Mouse (Mus musculus) Patski (cell line): ENCODE measurements around the gene Capza2. TPM values are rescaled to one million over a fixed set of nuclear protein-coding genes. Genes with fewer than 3 reads are reported as not detected.

ENCODE experiments used
- ATAC-seq: fragments of 100-300 bp; one replicate; pipeline ENCODE4 v1.8.0; 2021
- CTCF ChIA-PET: fragments of 350-600 bp; sonication (Branson Sonifier 250); formaldehyde crosslinking; loops from one replicate; lab custom pipeline; 2022; ENCODE audit warnings: inconsistent platforms; lab: Charles Lee
- POLR2A ChIA-PET: fragments of 350-600 bp; sonication (Branson Sonifier 250); formaldehyde crosslinking; loops from one replicate; lab custom pipeline; 2022; ENCODE audit warnings: antibody characterized with exemption, inconsistent platforms; lab: Charles Lee
- DNase-seq: peaks from one replicate; pipeline ENCODE4 v3.0.0-alpha.2; 2011; ENCODE audit warnings: low read depth, low spot score
- H3K27me3 ChIP-seq: fragments of 371-371 bp; one replicate; pipeline ENCODE4 v1.5.1; 2021
- CTCF ChIP-seq: fragments of 100-300 bp; IDR thresholded peaks from one replicate; pipeline ENCODE4 v1.5.1; 2021
- in situ Hi-C: fragments of 300-500 bp; cut with MboI; formaldehyde crosslinking; loops from 3 replicates; pipeline ENCODE4 v1.11.1; 2018; ENCODE audit warnings: low pct_unique_long_range_greater_than_20kb, mixed read lengths
- polyA plus RNA-seq: library from polyadenylated mRNA; unstranded; gene quantifications from one replicate; pipeline ENCODE4 v1.2.3, GENCODE M21; 2021

The Capza2 gene
- polyA plus RNA-seq, 1 experiment from 2014 or later: 185 TPM

DNA sequence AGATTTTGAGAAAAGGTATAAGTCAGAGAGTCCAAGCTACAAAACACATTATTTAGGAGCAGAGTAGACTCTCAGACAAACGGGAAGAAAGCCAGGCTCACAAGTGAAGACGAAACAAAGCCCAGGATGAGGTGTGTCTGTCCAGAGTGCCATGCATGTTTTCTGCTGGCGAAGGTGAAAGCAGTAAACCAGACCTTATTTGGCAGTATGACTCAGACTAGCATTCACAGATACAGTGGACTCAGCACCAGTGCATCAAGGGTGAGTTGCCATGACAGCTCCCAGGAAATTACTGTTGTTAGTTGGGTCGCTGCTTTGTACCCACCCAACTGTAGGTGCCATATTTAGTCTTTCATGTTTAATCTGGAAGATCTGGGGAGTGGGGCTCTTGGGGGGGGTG lies 23.4 kb upstream of the Capza2 start:
- DNase-seq (no peak), ATAC-seq (no peak)
- in situ Hi-C loops: no loop called here
- no peaks in the 10 kb centered on the region for H3K27me3 ChIP-seq
- CTCF ChIA-PET: no interaction called here
- TF ChIP-seq CTCF: no peak
- POLR2A ChIA-PET: no interaction called here

DNA sequence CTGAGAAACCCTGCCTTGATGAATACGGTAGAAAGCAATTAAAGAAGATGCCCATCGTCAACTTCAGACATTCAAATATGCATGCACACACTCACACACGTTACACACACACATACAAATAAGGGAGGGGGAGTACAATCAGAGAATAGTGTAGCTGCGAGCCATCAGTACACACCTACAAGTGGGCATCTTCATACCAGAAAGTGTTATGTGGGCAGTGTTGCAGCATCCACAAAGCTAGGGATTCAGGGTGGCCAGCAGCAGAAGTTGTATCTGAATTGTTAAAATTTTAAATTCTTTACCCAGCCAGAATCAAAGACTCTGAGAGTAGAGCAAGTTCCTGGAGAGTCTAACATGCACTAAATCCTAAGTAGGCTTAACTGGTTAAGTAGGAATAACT lies 15.2 kb upstream of the Capza2 start:
- CTCF ChIA-PET: interaction anchor here (1.1 kb wide), 1 partner anchor 14 kb away, joined by 6 read pairs; no protein-coding TSS in a partner anchor

DNA sequence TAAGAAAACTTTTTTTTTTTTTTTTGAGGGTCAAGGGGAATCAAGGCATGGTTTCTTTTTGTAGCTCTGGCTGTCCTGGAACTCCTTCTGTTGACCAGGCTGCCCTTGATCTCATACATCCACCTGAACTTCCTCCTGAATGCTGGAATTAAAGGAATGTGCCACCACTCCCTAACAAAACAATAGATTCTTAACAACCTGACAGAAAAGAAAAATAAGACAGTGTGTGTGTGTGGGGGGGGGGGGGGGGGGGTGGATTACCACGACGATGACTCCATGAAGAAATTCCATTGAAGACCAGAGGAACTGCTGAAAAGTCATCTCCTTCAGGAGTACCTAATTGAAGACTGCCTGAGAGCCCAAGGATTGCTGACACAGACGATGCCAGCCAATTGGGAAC lies 14.6 kb upstream of the Capza2 start:
- no peak for DNase-seq
- no peak for TF ChIP-seq CTCF
- POLR2A ChIA-PET: no interaction called here
- in situ Hi-C loops: no loop called here
- no peaks in the 10 kb centered on the region for H3K27me3 ChIP-seq
- no peak for ATAC-seq
- CTCF ChIA-PET: interaction anchor here (0.6 kb wide), 2 partner anchors 12 to 518 kb away, joined by 3 read pairs; no protein-coding TSS in a partner anchor

More for the DNA sequence above, 15.2 kb upstream of the Capza2 start:
- TF ChIP-seq CTCF: no peak
- in situ Hi-C loops: no loop called here
- no peaks in the 10 kb centered on the region for H3K27me3 ChIP-seq
- no peak for ATAC-seq
- POLR2A ChIA-PET: no interaction called here
- DNase-seq: no peak

DNA sequence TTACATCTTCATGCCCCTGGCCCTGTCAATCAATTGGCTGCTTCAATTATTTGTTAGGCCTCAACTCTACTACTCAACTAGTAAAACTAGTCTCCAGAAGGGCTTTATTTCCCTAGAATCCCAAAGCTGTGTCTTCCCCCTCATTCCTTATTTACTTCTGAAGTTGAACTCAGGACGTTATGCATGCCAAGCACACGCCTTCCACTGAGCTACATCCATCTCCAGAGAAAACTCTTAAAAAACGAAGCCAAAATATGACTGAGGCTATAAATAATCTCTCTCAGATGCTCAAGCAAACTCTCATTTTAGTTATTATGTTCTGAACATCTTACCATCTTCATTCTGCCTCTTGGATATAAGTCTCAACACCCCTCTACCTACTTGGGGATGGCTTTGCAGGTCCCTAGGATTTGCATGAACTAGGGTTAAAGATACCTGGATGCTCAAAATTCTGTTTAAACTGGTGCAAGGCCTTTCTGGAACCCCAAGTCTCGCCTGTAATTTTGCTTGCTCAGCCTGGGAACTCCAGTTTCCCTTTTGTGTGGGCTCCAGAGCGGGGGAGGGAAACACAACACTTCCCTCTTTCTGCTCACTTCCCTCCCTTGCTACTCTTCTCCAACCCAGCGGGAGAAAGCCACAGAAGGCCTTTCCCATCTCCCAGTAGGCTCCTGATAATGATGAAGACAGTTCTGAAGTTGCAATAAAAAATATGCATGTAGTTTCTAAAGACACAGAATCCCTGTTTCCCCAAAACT lies 7.2 kb upstream of the Capza2 start:
- in situ Hi-C loops: no loop called here

DNA sequence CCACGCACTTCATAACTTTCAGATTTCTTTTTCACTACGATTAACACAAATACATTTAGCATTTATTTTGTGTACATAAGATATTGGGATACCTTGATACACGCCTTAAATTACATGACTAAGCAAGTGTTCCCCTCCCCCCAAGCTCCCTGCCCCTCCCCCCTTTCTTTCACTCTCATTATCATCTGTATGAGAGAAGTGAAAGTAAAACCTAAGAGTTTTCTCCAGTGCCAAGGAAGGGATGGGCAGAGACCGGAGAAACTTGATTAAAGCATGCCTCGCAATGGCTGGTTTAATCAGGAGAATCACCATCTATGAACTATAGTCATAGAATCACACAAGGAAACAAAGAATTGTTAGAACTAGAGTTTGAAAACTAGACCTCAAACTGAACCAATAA lies 6.3 kb upstream of the Capza2 start:
- in situ Hi-C loops: no loop called here
- ChIA-PET POLR2A (no interaction called here), CTCF (interaction anchor here (1.4 kb wide), 1 partner anchor 10 kb away, joined by 3 read pairs; no protein-coding TSS in a partner anchor)
- H3K27me3 ChIP-seq: no peaks in the 10 kb centered on the region
- DNase-seq: no peak
- no peak for ATAC-seq
- TF ChIP-seq CTCF: no peak

More for the DNA sequence above, 7.2 kb upstream of the Capza2 start:
- CTCF ChIA-PET: interaction anchor here (1.4 kb wide), 1 partner anchor 9 kb away, joined by 3 read pairs; no protein-coding TSS in a partner anchor
- no peak for TF ChIP-seq CTCF
- H3K27me3 ChIP-seq: no peaks in the 10 kb centered on the region
- DNase-seq (no peak), ATAC-seq (no peak)
- POLR2A ChIA-PET: no interaction called here

DNA sequence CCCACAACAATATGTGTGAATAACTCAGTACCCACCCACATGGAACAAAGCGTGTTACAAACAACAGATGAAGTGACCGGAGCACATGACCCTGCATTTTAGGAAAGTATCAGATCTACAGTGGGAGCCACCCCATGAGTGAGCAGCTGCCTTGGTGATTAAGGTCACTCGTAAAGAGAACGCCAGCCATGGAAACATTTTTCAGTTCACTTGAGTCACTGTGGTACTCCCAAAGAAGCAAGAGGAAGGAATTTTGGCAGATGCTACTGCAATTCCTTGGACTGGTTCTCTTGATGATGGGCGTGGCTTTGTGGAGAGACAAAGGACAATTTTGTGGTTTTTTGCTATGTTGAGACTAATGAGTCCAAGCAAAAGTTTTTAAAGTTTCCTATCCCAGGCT lies 4.4 kb upstream of the Capza2 start:
- CTCF ChIA-PET: no interaction called here
- no peak for DNase-seq
- no peak for TF ChIP-seq CTCF
- no peaks in the 10 kb centered on the region for H3K27me3 ChIP-seq
- POLR2A ChIA-PET: no interaction called here
- ATAC-seq: peak; percentile 26
- in situ Hi-C loops: no loop called here

DNA sequence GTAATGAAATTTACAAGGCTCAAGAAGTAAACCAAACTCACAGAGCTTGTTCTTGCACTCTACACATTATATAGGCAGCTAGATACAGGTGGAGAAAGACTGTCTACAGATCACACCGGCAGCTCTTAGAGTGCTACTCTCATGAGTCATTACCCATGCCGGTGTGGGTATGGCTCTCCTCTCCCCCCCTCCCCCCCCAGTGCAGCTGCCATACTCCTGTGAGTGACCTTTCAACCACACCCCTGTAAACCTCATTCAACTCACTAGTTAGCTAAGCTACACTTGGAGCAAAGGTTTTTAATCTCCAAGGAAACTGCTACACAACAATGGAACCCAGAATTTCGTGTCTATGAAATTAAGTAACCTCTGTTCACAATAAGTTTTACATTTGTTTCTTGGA lies 2.2 kb upstream of the Capza2 start:
- in situ Hi-C loops: no loop called here
- no peak for ATAC-seq

DNA sequence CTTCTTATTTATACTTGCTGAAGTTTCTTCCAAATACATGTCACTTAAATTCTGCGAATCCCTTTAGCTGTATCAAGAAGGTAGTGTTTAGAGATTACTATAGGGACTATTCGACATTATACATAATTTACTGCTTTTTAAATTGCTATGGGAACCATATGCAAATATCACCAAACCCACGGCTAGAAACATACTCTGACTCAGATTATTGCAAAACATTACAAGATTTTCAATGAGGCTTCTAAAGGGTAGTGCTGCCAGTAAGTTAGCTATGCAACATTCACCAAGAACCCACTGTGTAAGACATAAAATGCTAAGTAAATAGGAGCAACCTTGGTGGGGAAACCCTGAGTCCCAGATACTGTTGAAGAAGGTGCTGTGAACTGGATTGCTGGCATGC lies 1.0 kb upstream of the Capza2 start:
- no peak for TF ChIP-seq CTCF
- ATAC-seq (no peak), DNase-seq (no peak)
- H3K27me3 ChIP-seq: no peaks in the 10 kb centered on the region
- CTCF ChIA-PET: interaction anchor here (1.5 kb wide), 1 partner anchor 14 kb away, joined by 6 read pairs; no protein-coding TSS in a partner anchor
- POLR2A ChIA-PET: no interaction called here
- in situ Hi-C loops: no loop called here

More for the DNA sequence above, 2.2 kb upstream of the Capza2 start:
- ChIA-PET POLR2A (no interaction called here), CTCF (interaction anchor here (1.0 kb wide), 1 partner anchor 12 kb away, joined by 3 read pairs; no protein-coding TSS in a partner anchor)
- no peaks in the 10 kb centered on the region for H3K27me3 ChIP-seq
- TF ChIP-seq CTCF: no peak
- DNase-seq: no peak

DNA sequence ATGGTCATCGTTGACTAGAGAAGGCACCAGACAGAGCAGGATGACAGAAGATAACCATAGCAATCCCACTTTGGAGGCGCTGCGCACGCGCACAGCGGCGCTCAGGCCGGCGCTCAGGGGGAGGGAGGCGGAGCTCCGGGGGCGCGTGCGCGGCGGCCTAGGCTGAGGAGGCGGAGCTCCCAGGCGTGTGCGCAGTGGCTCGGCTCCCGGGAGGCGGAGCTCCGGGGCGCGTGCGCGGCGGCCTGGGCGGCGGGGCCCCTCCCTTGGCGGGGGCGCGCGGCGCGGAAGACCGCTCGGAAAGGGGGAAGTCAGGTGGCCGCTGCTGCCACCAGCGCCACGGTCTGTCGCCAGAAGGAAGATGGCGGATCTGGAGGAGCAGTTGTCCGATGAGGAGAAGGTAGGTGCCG lies 733 bp downstream of the Capza2 start:
- DNase-seq (peak; percentile 48), ATAC-seq (peak; percentile 84)
- POLR2A ChIA-PET: interaction anchor here (1.1 kb wide), 1 partner anchor 10 kb away, joined by 5 read pairs; no protein-coding TSS in a partner anchor
- CTCF ChIA-PET: no interaction called here
- no peaks in the 10 kb centered on the region for H3K27me3 ChIP-seq
- no peak for TF ChIP-seq CTCF
- in situ Hi-C loops: no loop called here

DNA sequence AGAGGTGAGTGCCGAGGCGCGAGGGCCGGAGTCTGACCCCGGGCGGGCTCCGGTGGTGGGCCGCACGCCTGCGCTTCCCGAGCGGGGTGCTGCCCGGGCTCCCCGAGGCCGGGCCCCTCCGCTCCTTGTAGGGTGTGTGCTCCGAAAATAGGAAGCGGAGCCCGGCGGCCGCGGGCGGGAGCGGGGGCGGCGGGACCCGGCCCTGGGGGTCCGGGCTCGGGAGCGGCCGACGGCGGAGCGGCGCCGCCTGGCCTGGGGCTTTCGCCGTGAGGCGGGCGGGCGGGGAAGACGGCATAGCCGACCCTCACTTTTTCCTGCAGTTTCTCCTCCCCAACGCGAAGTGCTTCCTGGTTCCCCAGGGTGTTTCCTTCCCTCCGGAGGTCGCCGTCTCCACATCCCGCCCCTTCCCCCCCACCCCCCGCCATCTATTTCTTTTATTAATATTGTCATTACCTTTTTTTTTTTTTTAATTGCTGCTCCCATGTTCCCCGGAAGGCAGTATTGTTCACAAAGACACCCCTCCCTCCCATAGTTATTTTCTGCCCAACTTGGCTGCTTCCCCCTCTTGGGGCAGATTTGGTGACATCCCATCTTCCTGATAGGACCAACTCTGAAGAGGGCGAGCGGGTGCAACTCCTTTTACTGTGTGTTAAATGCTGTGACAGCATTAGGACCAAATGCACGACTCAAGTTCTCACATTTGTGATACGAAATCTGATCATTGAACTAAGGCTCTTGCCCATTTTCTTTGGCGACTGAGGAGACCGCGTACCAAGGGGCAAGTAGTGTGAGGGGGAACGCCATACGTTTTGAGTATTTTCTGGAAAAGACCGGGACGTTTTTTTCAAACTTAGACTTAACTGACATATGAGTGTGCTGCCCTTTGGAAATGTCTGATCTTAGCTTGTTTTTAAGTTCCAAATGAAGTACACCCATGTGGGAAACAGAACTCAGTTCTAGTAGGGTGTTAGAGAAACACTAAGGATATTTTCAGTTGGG lies 1.5 kb downstream of the Capza2 start:
- no peak for DNase-seq
- in situ Hi-C loops: no loop called here
- ATAC-seq: peak; percentile 66
- TF ChIP-seq CTCF: no peak
- POLR2A ChIA-PET: interaction anchor here (1.1 kb wide), 1 partner anchor 9 kb away, joined by 5 read pairs; no protein-coding TSS in a partner anchor
- CTCF ChIA-PET: interaction anchor here (1.1 kb wide), 1 partner anchor 28 kb away, joined by 3 read pairs; no protein-coding TSS in a partner anchor
- no peaks in the 10 kb centered on the region for H3K27me3 ChIP-seq
